ENCODE assay signal across 8 mouse cellular contexts in genomic region chr7:80197941-80198778, GRCm38 (mm10). TPM values are rescaled to one million over a fixed set of nuclear protein-coding genes. Genes with fewer than 3 reads are reported as not detected.
DNase-seq lines count a peak whose midpoint lies in the region; ATAC-seq and TF ChIP-seq lines count a peak whose summit lies in the region.

No protein-coding gene starts in this region.

- H3K9ac ChIP-seq in ES-E14 (ENCODE audit: insufficient read depth, low read depth, low read length, poor library complexity, severe bottlenecking), result peak overlapping the region; percentile 85
- peak overlapping the region; percentile 90 for H3K9ac ChIP-seq in forebrain, postnatal 0 days
- H3K9ac ChIP-seq in lung, postnatal 0 days (replicated peaks; ENCODE audit: low read depth), result peak overlapping the region; percentile 46

- peaks cover 22% of the 10 kb centered on the region for H3K36me3 ChIP-seq in ES-E14 (ENCODE audit: control insufficient read depth, insufficient read depth, low read length, poor library complexity, severe bottlenecking)
- no peaks in the 10 kb centered on the region for H3K36me3 ChIP-seq in forebrain, postnatal 0 days (ENCODE audit: insufficient read depth)
- H3K36me3 ChIP-seq in lung, postnatal 0 days (ENCODE audit: insufficient read depth, low read length), result no peaks in the 10 kb centered on the region

- in situ Hi-C loops in ES-E14 (cut with MboI; ENCODE audit: low sequenced_read_pairs in 2 of 2, unreplicated experiment in 2 of 2), result no loop called here

- H3K9me3 ChIP-seq in ES-E14 (ENCODE audit: control insufficient read depth, insufficient read depth, low read depth, low read length), result no peaks in the 10 kb centered on the region
- H3K9me3 ChIP-seq in forebrain, postnatal 0 days (ENCODE audit: low read length), result no peaks in the 10 kb centered on the region
- no peaks in the 10 kb centered on the region for H3K9me3 ChIP-seq in lung, postnatal 0 days (ENCODE audit: low read length)

- TF ChIP-seq CTCF in cerebellum, adult 2 months (IDR thresholded peaks at IDR 0.05; ENCODE audit: borderline replicate concordance, insufficient read depth, low read depth, low read length), result no peak
- TF ChIP-seq CTCF in forebrain, postnatal 0 days (IDR thresholded peaks at IDR 0.05; ENCODE audit: low read depth), result no peak
- no peak for TF ChIP-seq CTCF in lung, postnatal 0 days (IDR thresholded peaks at IDR 0.05)

- TF ChIP-seq POLR2A in cerebellum, adult 2 months (IDR thresholded peaks at IDR 0.05; ENCODE audit: borderline replicate concordance, insufficient read depth, low read length), result peak; percentile 42

- under 1% methylated on average over 74 of the region's 74 CpGs for WGBS in cerebellum, adult 2 months
- 1% methylated on average over 69 of the region's 74 CpGs for WGBS in forebrain, postnatal 0 days
- under 1% methylated on average over 65 of the region's 74 CpGs for WGBS in lung, postnatal 0 days

- H3K4me2 ChIP-seq in forebrain, postnatal 0 days (ENCODE audit: low read depth), result peak overlapping the region; percentile 80
- peak overlapping the region; percentile 87 for H3K4me2 ChIP-seq in lung, postnatal 0 days (replicated peaks; ENCODE audit: low read depth, low read length)

- no peaks in the 10 kb centered on the region for H3K27me3 ChIP-seq in cerebellum, adult 2 months (ENCODE audit: control insufficient read depth, insufficient read depth, low read length)
- no peaks in the 10 kb centered on the region for H3K27me3 ChIP-seq in forebrain, postnatal 0 days (ENCODE audit: insufficient read depth, low read length)
- no peaks in the 10 kb centered on the region for H3K27me3 ChIP-seq in lung, postnatal 0 days (replicated peaks; ENCODE audit: insufficient read depth, low read length)

- peak overlapping the region; percentile 92 to 96 for H3K4me3 ChIP-seq in ES-E14 (ENCODE audit: insufficient read depth in 1 of 2, low read depth in 1 of 2, low read length in 2 of 2, poor library complexity in 1 of 2, severe bottlenecking in 1 of 2)
- H3K4me3 ChIP-seq in cerebellum, adult 2 months (replicated peaks; ENCODE audit: insufficient read depth, low read depth, low read length), result peak overlapping the region; percentile 82
- peak overlapping the region; percentile 84 for H3K4me3 ChIP-seq in forebrain, postnatal 0 days (ENCODE audit: low read depth, low read length)
- peak overlapping the region; percentile 74 for H3K4me3 ChIP-seq in lung, postnatal 0 days (ENCODE audit: low read depth, low read length)

- H3K27ac ChIP-seq in ES-E14 (ENCODE audit: insufficient read depth, low read depth, low read length, poor library complexity, severe bottlenecking), result peak overlapping the region; percentile 92
- peak overlapping the region; percentile 63 for H3K27ac ChIP-seq in cerebellum, adult 2 months (ENCODE audit: insufficient read depth, low read length)
- H3K27ac ChIP-seq in forebrain, postnatal 0 days (ENCODE audit: low read depth, low read length), result peak overlapping the region; percentile 89
- H3K27ac ChIP-seq in lung, postnatal 0 days (ENCODE audit: low read length), result peak overlapping the region; percentile 75

- peak; percentile 72 for DNase-seq in ES-E14 (ENCODE audit: low read depth, low spot score)
- DNase-seq in cerebellum, adult 2 months, result peak; percentile 79 to 80
- peak; percentile 82 for DNase-seq in forebrain, postnatal 0 days
- peak; percentile 79 for DNase-seq in heart, postnatal 4 days
- DNase-seq in layer of hippocampus, postnatal 10 days (ENCODE audit: low spot score in 2 of 2), result peak; percentile 71 to 82
- DNase-seq in lung, postnatal 0 days (ENCODE audit: low spot score), result peak; percentile 92
- peak; percentile 77 for DNase-seq in ovary, postnatal 14 days (ENCODE audit: low spot score)
- peak; percentile 81 for DNase-seq in thymus, postnatal 14 days

- peaks cover 10 to 38% of the 10 kb centered on the region in 2 experiments for H3K4me1 ChIP-seq in ES-E14 (ENCODE audit: control insufficient read depth in 2 of 2, insufficient read depth in 2 of 2, low read length in 2 of 2, poor library complexity in 1 of 2)
- peaks cover 3% of the 10 kb centered on the region; the same call in 1 of the 2 replicates for H3K4me1 ChIP-seq in cerebellum, adult 2 months (ENCODE audit: control insufficient read depth, insufficient read depth, low read length)
- peaks cover 37% of the 10 kb centered on the region for H3K4me1 ChIP-seq in forebrain, postnatal 0 days (ENCODE audit: insufficient read depth)
- H3K4me1 ChIP-seq in lung, postnatal 0 days (ENCODE audit: insufficient read depth, low read depth, low read length), result peaks cover 15% of the 10 kb centered on the region; the same call in 1 of the 2 replicates

- TF ChIP-seq EP300 in lung, postnatal 0 days (IDR thresholded peaks at IDR 0.05), result no peak

- peak; percentile 88 for ATAC-seq in forebrain, postnatal 0 days
- ATAC-seq in lung, postnatal 0 days, result peak; percentile 90

TF ChIP-seq in ES-E14, 5 proteins besides CTCF, POLR2A, EP300 and RAD21:
- TF ChIP-seq ZC3H11A (IDR thresholded peaks at IDR 0.05; ENCODE audit: borderline replicate concordance, low read depth, low read length) (no peak), HCFC1 (IDR thresholded peaks at IDR 0.05; ENCODE audit: borderline replicate concordance, insufficient read depth, low read length) (0 out of 2 replicates have a peak, but pooled peaks have one; percentile 11)

RNA-seq across cellular contexts. Expression of gene Sema4b, which starts 11.5 kb away (rescaled TPM):
- total RNA-seq in ES-E14 (2012; rRNA removed), result 50.1 and 106 TPM in 2 replicates
- 10.7 and 11.5 TPM in 2 replicates for polyA plus RNA-seq in cerebellum, adult 2 months (2012; rRNA removed)
- total RNA-seq in forebrain, postnatal 0 days (2014; rRNA removed), result 24.5 and 35.6 TPM in 2 replicates
- polyA plus RNA-seq in forebrain, postnatal 0 days (2015; fragmentation: Nextera tagmentation; extraction: Ambion mirVana), result 17.0 and 22.4 TPM in 2 replicates
- total RNA-seq in heart, postnatal 4 days (2021), result 10 to 100 TPM; 14.3 to 16.1 TPM
- total RNA-seq in layer of hippocampus, postnatal 10 days (2021), result 10 to 100 TPM; 30.4 to 30.7 TPM
- 11.6 and 11.8 TPM in 2 replicates for polyA plus RNA-seq in lung, postnatal 0 days (2015; fragmentation: Nextera tagmentation; extraction: Ambion mirVana)

RNA-seq across cellular contexts. Expression of gene Cib1, which starts 34.5 kb away (rescaled TPM):
- total RNA-seq in ES-E14 (2012; rRNA removed), result 52.6 and 59.7 TPM in 2 replicates
- 40.1 and 45.0 TPM in 2 replicates for polyA plus RNA-seq in cerebellum, adult 2 months (2012; rRNA removed)
- 11.3 and 16.4 TPM in 2 replicates for total RNA-seq in forebrain, postnatal 0 days (2014; rRNA removed)
- 29.0 and 29.3 TPM in 2 replicates for polyA plus RNA-seq in forebrain, postnatal 0 days (2015; fragmentation: Nextera tagmentation; extraction: Ambion mirVana)
- 10 to 100 TPM; 26.2 to 27.7 TPM for total RNA-seq in heart, postnatal 4 days (2021)
- total RNA-seq in layer of hippocampus, postnatal 10 days (2021), result 10 to 100 TPM; 23.4 to 24.3 TPM
- 108 and 123 TPM in 2 replicates for polyA plus RNA-seq in lung, postnatal 0 days (2015; fragmentation: Nextera tagmentation; extraction: Ambion mirVana)

RNA-seq across cellular contexts. Expression of gene Gdpgp1, which starts 34.5 kb away (rescaled TPM):
- 4.4 and 4.5 TPM in 2 replicates for total RNA-seq in ES-E14 (2012; rRNA removed)
- polyA plus RNA-seq in cerebellum, adult 2 months (2012; rRNA removed), result 3.9 and 4.1 TPM in 2 replicates
- total RNA-seq in forebrain, postnatal 0 days (2014; rRNA removed), result 4.1 and 5.8 TPM in 2 replicates
- polyA plus RNA-seq in forebrain, postnatal 0 days (2015; fragmentation: Nextera tagmentation; extraction: Ambion mirVana), result 1.3 and 2.6 TPM in 2 replicates
- total RNA-seq in heart, postnatal 4 days (2021), result 1 to 10 TPM; 2.5 to 2.6 TPM
- total RNA-seq in layer of hippocampus, postnatal 10 days (2021), result 1 to 10 TPM; 6.4 to 6.7 TPM
- 2.6 and 2.8 TPM in 2 replicates for polyA plus RNA-seq in lung, postnatal 0 days (2015; fragmentation: Nextera tagmentation; extraction: Ambion mirVana)

RNA-seq across cellular contexts. Expression of gene Ttll13, which starts 48.0 kb away (rescaled TPM):
- total RNA-seq in ES-E14 (2012; rRNA removed), result 1.4 and 2.8 TPM in 2 replicates
- polyA plus RNA-seq in cerebellum, adult 2 months (2012; rRNA removed), result 0.69 and 0.98 TPM in 2 replicates
- 0.48 and 2.0 TPM in 2 replicates for total RNA-seq in forebrain, postnatal 0 days (2014; rRNA removed)
- polyA plus RNA-seq in forebrain, postnatal 0 days (2015; fragmentation: Nextera tagmentation; extraction: Ambion mirVana), result 1.4 and 1.5 TPM in 2 replicates
- under 1 TPM; 0.47 to 0.86 TPM for total RNA-seq in heart, postnatal 4 days (2021)
- total RNA-seq in layer of hippocampus, postnatal 10 days (2021), result 1 to 10 TPM; 1.4 to 1.5 TPM
- 1.9 and 2.1 TPM in 2 replicates for polyA plus RNA-seq in lung, postnatal 0 days (2015; fragmentation: Nextera tagmentation; extraction: Ambion mirVana)

Comparison
In these comparisons a context has a peak if more than half of its experiments do, and no peak if none do; other contexts are left out.
1. Peak in every context shown above with its lines: DNase-seq, ATAC-seq, H3K4me3 ChIP-seq and H3K27ac ChIP-seq.